Mouse (Mus musculus) G1E-ER4 (cell line): ENCODE results near the gene S100a16. TPM values are rescaled to one million over a fixed set of nuclear protein-coding genes. Genes with fewer than 3 reads are reported as not detected.

ENCODE experiments used
- GATA1 ChIP-seq: IDR thresholded peaks from one replicate; pipeline ENCODE4 v1.8.0; 2012; ENCODE audit warnings: low read length, inconsistent platforms
- polyA plus RNA-seq: library from polyadenylated mRNA; stranded (reverse); fragments of >175 nt; gene quantifications from 2 replicates; pipeline ENCODE4 v1.2.3, GENCODE M21; 2012

S100a16 gene
- polyA plus RNA-seq, 1 experiment = not detected

- TF ChIP-seq GATA1 = no peak
Measured at GRCm38 (mm10) chr3:90512948-90513642, 24.0 kb upstream of the S100a16 start.

- TF ChIP-seq GATA1 = no peak
Measured at GRCm38 (mm10) chr3:90513796-90514590, 23.1 kb upstream of the S100a16 start, which contains the start of the genes S100a1 and S100a13. TSS of gene S100a1 (minus strand) at chr3:90514392. TSS of gene S100a13 (plus strand) at chr3:90514435.

GRCm38 (mm10) chr3:90514691-90515090 lies 22.4 kb upstream of the S100a16 start:
- no peak for TF ChIP-seq GATA1

GRCm38 (mm10) chr3:90515242-90515641 lies 21.8 kb upstream of the S100a16 start:
- TF ChIP-seq GATA1 = no peak

- TF ChIP-seq GATA1 = no peak
Measured at GRCm38 (mm10) chr3:90515789-90516188, 21.3 kb upstream of the S100a16 start.

GRCm38 (mm10) chr3:90517711-90518110 lies 19.3 kb upstream of the S100a16 start:
- TF ChIP-seq GATA1 = no peak

GRCm38 (mm10) chr3:90525421-90525820 lies 11.6 kb upstream of the S100a16 start:
- no peak for TF ChIP-seq GATA1

GRCm38 (mm10) chr3:90526076-90526475 lies 11.0 kb upstream of the S100a16 start:
- TF ChIP-seq GATA1 = no peak

- TF ChIP-seq GATA1 = no peak
Measured at GRCm38 (mm10) chr3:90526580-90526979, 10.5 kb upstream of the S100a16 start, which contains the start of gene S100a14. TSS of gene S100a14 (plus strand) at chr3:90526856.

- TF ChIP-seq GATA1 = no peak
Measured at GRCm38 (mm10) chr3:90527291-90527873, 9.7 kb upstream of the S100a16 start.

GRCm38 (mm10) chr3:90531713-90532112 lies 5.3 kb upstream of the S100a16 start:
- TF ChIP-seq GATA1 = no peak

- no peak for TF ChIP-seq GATA1
Measured at GRCm38 (mm10) chr3:90535446-90535845, 1.6 kb upstream of the S100a16 start.

- TF ChIP-seq GATA1 = no peak
Measured at GRCm38 (mm10) chr3:90537905-90538296, 847 bp downstream of the S100a16 start.

GRCm38 (mm10) chr3:90540904-90541303 lies 3.9 kb downstream of the S100a16 start:
- TF ChIP-seq GATA1 = no peak

GRCm38 (mm10) chr3:90549676-90550420 lies 12.8 kb downstream of the S100a16 start:
- TF ChIP-seq GATA1 = no peak

GRCm38 (mm10) chr3:90550421-90550790 lies 13.4 kb downstream of the S100a16 start:
- no peak for TF ChIP-seq GATA1
